Mouse (Mus musculus): ENCODE measurements around the gene Coro1c. TPM values are rescaled to one million over a fixed set of nuclear protein-coding genes. Genes with fewer than 3 reads are reported as not detected.

Coro1c gene
- total and polyA plus RNA-seq, 2 experiments from 2014 or later = 149 to 151 TPM

GRCm38 (mm10) chr5:113872936-113873912 is 35.3 kb downstream of the Coro1c start:
- Histone ChIP-seq H3K9me3 (ENCODE audit: low read length) (no peaks in the 10 kb centered on the region), H3K4me1 (ENCODE audit: insufficient read depth, low read length) (peaks cover 46% of the 10 kb centered on the region), H3K9ac (replicated peaks; ENCODE audit: low read length) (peak overlapping the region; percentile 33), H3K4me3 (ENCODE audit: low read length) (no peak overlapping the region), H3K4me2 (ENCODE audit: low read depth, low read length) (peak overlapping the region; percentile 1; the same call in 1 of the 2 replicates), H3K27me3 (ENCODE audit: insufficient read depth, low read length) (no peaks in the 10 kb centered on the region), H3K27ac (peak overlapping the region; percentile 94), H3K36me3 (ENCODE audit: insufficient read depth, low read length) (peaks cover 6% of the 10 kb centered on the region; the same call in 1 of the 2 replicates)
- peak; percentile 93 for ATAC-seq
- 2% methylated on average over 14 of the region's 15 CpGs for WGBS
- DNase-seq (ENCODE audit: low spot score) = peak; percentile 90
- no peak for TF ChIP-seq CTCF (IDR thresholded peaks at IDR 0.05; ENCODE audit: low read depth)

GRCm38 (mm10) chr5:113871903-113872548 is 36.5 kb downstream of the Coro1c start:
- Histone ChIP-seq H3K4me3 (ENCODE audit: low read length) (no peak overlapping the region), H3K9ac (replicated peaks; ENCODE audit: low read length) (no peak overlapping the region), H3K9me3 (ENCODE audit: low read length) (no peaks in the 10 kb centered on the region), H3K27me3 (ENCODE audit: insufficient read depth, low read length) (no peaks in the 10 kb centered on the region), H3K36me3 (ENCODE audit: insufficient read depth, low read length) (peaks cover 6% of the 10 kb centered on the region; the same call in 1 of the 2 replicates), H3K4me2 (ENCODE audit: low read depth, low read length) (no peak overlapping the region), H3K4me1 (ENCODE audit: insufficient read depth, low read length) (peaks cover 46% of the 10 kb centered on the region), H3K27ac (peak overlapping the region; percentile 94)
- peak; percentile 32 for DNase-seq (ENCODE audit: low spot score)
- 60% methylated on average over 7 of the region's 7 CpGs for WGBS
- no peak for ATAC-seq
- peak; percentile 6; the same call in 1 of the 2 replicates for TF ChIP-seq CTCF (IDR thresholded peaks at IDR 0.05; ENCODE audit: low read depth)

- no peaks in the 10 kb centered on the region for H3K9me3 ChIP-seq (ENCODE audit: low read length)
- H3K4me1 ChIP-seq (ENCODE audit: insufficient read depth, low read length) = peaks cover 46% of the 10 kb centered on the region
- H3K36me3 ChIP-seq (ENCODE audit: insufficient read depth, low read length) = no peaks in the 10 kb centered on the region
- 30% methylated on average over 21 of the region's 21 CpGs for WGBS
- DNase-seq (ENCODE audit: low spot score) (peak; percentile 29), ATAC-seq (no peak)
- no peak overlapping the region for H3K4me3 ChIP-seq (ENCODE audit: low read length)
- peak overlapping the region; percentile 94; the same call in 1 of the 2 replicates for H3K27ac ChIP-seq
- no peak overlapping the region for H3K9ac ChIP-seq (replicated peaks; ENCODE audit: low read length)
- H3K27me3 ChIP-seq (ENCODE audit: insufficient read depth, low read length) = no peaks in the 10 kb centered on the region
- no peak for TF ChIP-seq CTCF (IDR thresholded peaks at IDR 0.05; ENCODE audit: low read depth)
- H3K4me2 ChIP-seq (ENCODE audit: low read depth, low read length) = no peak overlapping the region
Observed at GRCm38 (mm10) chr5:113870393-113871040, 38.0 kb downstream of the Coro1c start.

- ATAC-seq (peak; percentile 30; the same call in 1 of the 2 replicates), DNase-seq (ENCODE audit: low spot score) (peak; percentile 76)
- H3K27me3 ChIP-seq (ENCODE audit: insufficient read depth, low read length) = no peaks in the 10 kb centered on the region
- H3K9me3 ChIP-seq (ENCODE audit: low read length) = no peaks in the 10 kb centered on the region
- no peak overlapping the region for H3K4me3 ChIP-seq (ENCODE audit: low read length)
- H3K9ac ChIP-seq (replicated peaks; ENCODE audit: low read length) = no peak overlapping the region
- H3K4me1 ChIP-seq (ENCODE audit: insufficient read depth, low read length) = peaks cover 40% of the 10 kb centered on the region
- 25% methylated on average over 11 of the region's 11 CpGs for WGBS
- 0 out of 2 replicates have a peak, but pooled peaks cover 4% of the 10 kb centered on the region for H3K36me3 ChIP-seq (ENCODE audit: insufficient read depth, low read length)
- TF ChIP-seq CTCF (IDR thresholded peaks at IDR 0.05; ENCODE audit: low read depth) = no peak
- H3K4me2 ChIP-seq (ENCODE audit: low read depth, low read length) = no peak overlapping the region
- peak overlapping the region; percentile 54; the same call in 1 of the 2 replicates for H3K27ac ChIP-seq
Observed at GRCm38 (mm10) chr5:113869132-113869531, 39.4 kb downstream of the Coro1c start.

GRCm38 (mm10) chr5:113864992-113865391 is 43.6 kb downstream of the Coro1c start:
- no peak for ATAC-seq
- no peak overlapping the region for H3K27ac ChIP-seq
- no peak for DNase-seq (ENCODE audit: low spot score)
- no peak overlapping the region for H3K9ac ChIP-seq (replicated peaks; ENCODE audit: low read length)
- 90% methylated on average over 6 of the region's 6 CpGs for WGBS
- 0 out of 2 replicates have a peak, but pooled peaks cover 4% of the 10 kb centered on the region for H3K36me3 ChIP-seq (ENCODE audit: insufficient read depth, low read length)
- peaks cover 6% of the 10 kb centered on the region; the same call in 1 of the 2 replicates for H3K4me1 ChIP-seq (ENCODE audit: insufficient read depth, low read length)
- TF ChIP-seq CTCF (IDR thresholded peaks at IDR 0.05; ENCODE audit: low read depth) = no peak
- H3K4me2 ChIP-seq (ENCODE audit: low read depth, low read length) = no peak overlapping the region
- no peaks in the 10 kb centered on the region for H3K27me3 ChIP-seq (ENCODE audit: insufficient read depth, low read length)
- H3K4me3 ChIP-seq (ENCODE audit: low read length) = no peak overlapping the region
- H3K9me3 ChIP-seq (ENCODE audit: low read length) = no peaks in the 10 kb centered on the region

GRCm38 (mm10) chr5:113863994-113864393 is 44.6 kb downstream of the Coro1c start:
- Histone ChIP-seq H3K36me3 (ENCODE audit: insufficient read depth, low read length) (0 out of 2 replicates have a peak, but pooled peaks cover 4% of the 10 kb centered on the region), H3K27me3 (ENCODE audit: insufficient read depth, low read length) (no peaks in the 10 kb centered on the region), H3K4me2 (ENCODE audit: low read depth, low read length) (no peak overlapping the region), H3K27ac (no peak overlapping the region), H3K4me3 (ENCODE audit: low read length) (no peak overlapping the region), H3K9ac (replicated peaks; ENCODE audit: low read length) (no peak overlapping the region), H3K4me1 (ENCODE audit: insufficient read depth, low read length) (no peaks in the 10 kb centered on the region; the same call in 1 of the 2 replicates), H3K9me3 (ENCODE audit: low read length) (no peaks in the 10 kb centered on the region)
- ATAC-seq = no peak
- TF ChIP-seq CTCF (IDR thresholded peaks at IDR 0.05; ENCODE audit: low read depth) = no peak
- whole genome bisulfite sequencing = 89% methylated on average over 12 of the region's 12 CpGs
- DNase-seq (ENCODE audit: low spot score) = no peak

Data from hindbrain, postnatal 0 days (tissue).